Mouse (Mus musculus): Measurements from ENCODE around the gene Nps. TPM values are rescaled to one million over a fixed set of nuclear protein-coding genes. Genes with fewer than 3 reads are reported as not detected.
"Not testable (repeated sequence)": the region's sequence is repeated elsewhere in the genome, so short reads cannot be mapped to it uniquely, and the experiment has no call there.

The Nps gene
- not detected in 2 replicates for polyA plus RNA-seq (2015; fragmentation: Nextera tagmentation; extraction: Ambion mirVana)

- H3K9ac ChIP-seq; H3K4me3 ChIP-seq (replicated peaks); H3K9me3 ChIP-seq (replicated peaks); H3K27ac ChIP-seq; ATAC-seq (replicated peaks; ENCODE audit: low FRiP score); H3K36me3 ChIP-seq; H3K27me3 ChIP-seq; H3K4me1 ChIP-seq; H3K4me2 ChIP-seq: not testable (repeated sequence)
- WGBS = 86% methylated on average over 19 of the region's 19 CpGs
Measured at GRCm38 (mm10) chr7:135258053-135258753, at the start of gene Nps. Gene Nps, plus strand, starts transcription at chr7:135258703.

- Histone ChIP-seq H3K9ac (no peak overlapping the region), H3K27ac (no peak overlapping the region), H3K36me3 (no peaks in the 10 kb centered on the region), H3K4me3 (replicated peaks) (no peak overlapping the region), H3K4me2 (no peak overlapping the region), H3K27me3 (no peaks in the 10 kb centered on the region), H3K4me1 (peaks cover 17% of the 10 kb centered on the region), H3K9me3 (replicated peaks) (no peaks in the 10 kb centered on the region)
- ATAC-seq (replicated peaks; ENCODE audit: low FRiP score) = no peak
- 95% methylated on average over 6 of the region's 6 CpGs for WGBS
Measured at GRCm38 (mm10) chr7:135208947-135209567, 49.4 kb upstream of the Nps start.

- Histone ChIP-seq H3K36me3 (no peaks in the 10 kb centered on the region), H3K27ac (no peak overlapping the region), H3K4me1 (peaks cover 6% of the 10 kb centered on the region; the same call in 1 of the 2 replicates), H3K4me2 (no peak overlapping the region), H3K9me3 (replicated peaks) (no peaks in the 10 kb centered on the region), H3K4me3 (replicated peaks) (no peak overlapping the region), H3K9ac (no peak overlapping the region), H3K27me3 (no peaks in the 10 kb centered on the region)
- ATAC-seq (replicated peaks; ENCODE audit: low FRiP score) = no peak
Measured at GRCm38 (mm10) chr7:135210296-135210695, 48.2 kb upstream of the Nps start.

GRCm38 (mm10) chr7:135210831-135211230, 47.7 kb upstream of the Nps start:
- H3K27me3 ChIP-seq = no peaks in the 10 kb centered on the region
- H3K4me3 ChIP-seq (replicated peaks) = no peak overlapping the region
- no peaks in the 10 kb centered on the region for H3K9me3 ChIP-seq (replicated peaks)
- H3K4me1 ChIP-seq = peaks cover 6% of the 10 kb centered on the region; the same call in 1 of the 2 replicates
- WGBS = 89% methylated on average over 2 of the region's 2 CpGs
- H3K9ac ChIP-seq = no peak overlapping the region
- no peak overlapping the region for H3K4me2 ChIP-seq
- ATAC-seq (replicated peaks; ENCODE audit: low FRiP score) = no peak
- no peak overlapping the region for H3K27ac ChIP-seq
- H3K36me3 ChIP-seq = no peaks in the 10 kb centered on the region

GRCm38 (mm10) chr7:135212505-135212904, 46.0 kb upstream of the Nps start:
- 0 out of 2 replicates have a peak, but pooled peaks have one; percentile 36 for ATAC-seq (replicated peaks; ENCODE audit: low FRiP score)

GRCm38 (mm10) chr7:135221475-135221874, 37.0 kb upstream of the Nps start:
- no peaks in the 10 kb centered on the region for H3K9me3 ChIP-seq (replicated peaks)
- no peak overlapping the region for H3K27ac ChIP-seq
- no peak overlapping the region for H3K4me2 ChIP-seq
- no peaks in the 10 kb centered on the region for H3K36me3 ChIP-seq
- no peak overlapping the region for H3K9ac ChIP-seq
- no peak overlapping the region for H3K4me3 ChIP-seq (replicated peaks)
- no peaks in the 10 kb centered on the region for H3K4me1 ChIP-seq
- H3K27me3 ChIP-seq = no peaks in the 10 kb centered on the region
- WGBS = 89% methylated on average over 2 of the region's 2 CpGs
- ATAC-seq (replicated peaks; ENCODE audit: low FRiP score) = no peak

More at GRCm38 (mm10) chr7:135212505-135212904, 46.0 kb upstream of the Nps start:
- Histone ChIP-seq H3K36me3 (no peaks in the 10 kb centered on the region), H3K27ac (no peak overlapping the region), H3K9ac (no peak overlapping the region), H3K4me2 (no peak overlapping the region), H3K4me3 (replicated peaks) (no peak overlapping the region), H3K9me3 (replicated peaks) (no peaks in the 10 kb centered on the region), H3K4me1 (peaks cover 6% of the 10 kb centered on the region; the same call in 1 of the 2 replicates), H3K27me3 (no peaks in the 10 kb centered on the region)
- WGBS = 9% methylated on average over 2 of the region's 2 CpGs

GRCm38 (mm10) chr7:135226021-135226420, 32.5 kb upstream of the Nps start:
- H3K4me2 ChIP-seq = no peak overlapping the region
- H3K27ac ChIP-seq = no peak overlapping the region
- H3K9me3 ChIP-seq (replicated peaks) = no peaks in the 10 kb centered on the region
- no peaks in the 10 kb centered on the region for H3K36me3 ChIP-seq
- no peak for ATAC-seq (replicated peaks; ENCODE audit: low FRiP score)
- no peaks in the 10 kb centered on the region for H3K27me3 ChIP-seq
- no peaks in the 10 kb centered on the region for H3K4me1 ChIP-seq
- H3K4me3 ChIP-seq (replicated peaks) = no peak overlapping the region
- whole genome bisulfite sequencing = 88% methylated on average over 5 of the region's 5 CpGs
- no peak overlapping the region for H3K9ac ChIP-seq

GRCm38 (mm10) chr7:135237152-135237551, 21.4 kb upstream of the Nps start:
- Histone ChIP-seq H3K4me3 (replicated peaks) (no peak overlapping the region), H3K9me3 (replicated peaks) (no peaks in the 10 kb centered on the region), H3K9ac (no peak overlapping the region), H3K36me3 (no peaks in the 10 kb centered on the region), H3K27me3 (no peaks in the 10 kb centered on the region), H3K27ac (no peak overlapping the region; the same call in 1 of the 2 replicates), H3K4me2 (no peak overlapping the region), H3K4me1 (peaks cover 17% of the 10 kb centered on the region)
- 18% methylated on average over 3 of the region's 3 CpGs for WGBS
- ATAC-seq (replicated peaks; ENCODE audit: low FRiP score) = peak; percentile 71

GRCm38 (mm10) chr7:135239441-135239840, 19.1 kb upstream of the Nps start:
- ATAC-seq (replicated peaks; ENCODE audit: low FRiP score) = no peak
- no peak overlapping the region for H3K9ac ChIP-seq
- no peak overlapping the region for H3K4me3 ChIP-seq (replicated peaks)
- no peak overlapping the region for H3K4me2 ChIP-seq
- no peaks in the 10 kb centered on the region for H3K36me3 ChIP-seq
- no peaks in the 10 kb centered on the region for H3K9me3 ChIP-seq (replicated peaks)
- peaks cover 17% of the 10 kb centered on the region for H3K4me1 ChIP-seq
- no peaks in the 10 kb centered on the region for H3K27me3 ChIP-seq
- no peak overlapping the region for H3K27ac ChIP-seq
- 88% methylated on average over 4 of the region's 4 CpGs for WGBS

GRCm38 (mm10) chr7:135240006-135240405, 18.5 kb upstream of the Nps start:
- H3K27ac ChIP-seq = no peak overlapping the region
- 81% methylated on average over 6 of the region's 6 CpGs for WGBS

GRCm38 (mm10) chr7:135240636-135241035, 17.9 kb upstream of the Nps start:
- no peaks in the 10 kb centered on the region for H3K27me3 ChIP-seq
- no peaks in the 10 kb centered on the region for H3K9me3 ChIP-seq (replicated peaks)
- no peak for ATAC-seq (replicated peaks; ENCODE audit: low FRiP score)
- H3K4me3 ChIP-seq (replicated peaks) = no peak overlapping the region
- H3K4me1 ChIP-seq = peaks cover 17% of the 10 kb centered on the region
- H3K4me2 ChIP-seq = no peak overlapping the region
- H3K9ac ChIP-seq = no peak overlapping the region
- no peaks in the 10 kb centered on the region for H3K36me3 ChIP-seq
- no peak overlapping the region for H3K27ac ChIP-seq
- WGBS = 90% methylated on average over 2 of the region's 2 CpGs

More at GRCm38 (mm10) chr7:135240006-135240405, 18.5 kb upstream of the Nps start:
- Histone ChIP-seq H3K4me2 (no peak overlapping the region), H3K9ac (no peak overlapping the region), H3K4me3 (replicated peaks) (no peak overlapping the region), H3K27me3 (no peaks in the 10 kb centered on the region), H3K9me3 (replicated peaks) (no peaks in the 10 kb centered on the region), H3K36me3 (no peaks in the 10 kb centered on the region), H3K4me1 (peaks cover 17% of the 10 kb centered on the region)
- ATAC-seq (replicated peaks; ENCODE audit: low FRiP score) = no peak

- Histone ChIP-seq H3K27ac (no peak overlapping the region), H3K36me3 (no peaks in the 10 kb centered on the region), H3K27me3 (no peaks in the 10 kb centered on the region), H3K9ac (no peak overlapping the region), H3K4me2 (no peak overlapping the region), H3K9me3 (replicated peaks) (no peaks in the 10 kb centered on the region), H3K4me1 (no peaks in the 10 kb centered on the region), H3K4me3 (replicated peaks) (no peak overlapping the region)
- no peak for ATAC-seq (replicated peaks; ENCODE audit: low FRiP score)
- WGBS = 77% methylated on average over 9 of the region's 9 CpGs
Measured at GRCm38 (mm10) chr7:135244171-135244880, 14.2 kb upstream of the Nps start.
